Mouse (Mus musculus): ENCODE data around the gene Mcts1. TPM values are rescaled to one million over a fixed set of nuclear protein-coding genes. Genes with fewer than 3 reads are reported as not detected.

Mcts1 gene
- total RNA-seq, 2 experiments from 2014 or later, result 37.7 to 41.3 TPM

GRCm38 (mm10) chrX:38653181-38653580 is 52.8 kb downstream of the Mcts1 start:
- DNase-seq (ENCODE audit: low spot score), result no peak

DNA sequence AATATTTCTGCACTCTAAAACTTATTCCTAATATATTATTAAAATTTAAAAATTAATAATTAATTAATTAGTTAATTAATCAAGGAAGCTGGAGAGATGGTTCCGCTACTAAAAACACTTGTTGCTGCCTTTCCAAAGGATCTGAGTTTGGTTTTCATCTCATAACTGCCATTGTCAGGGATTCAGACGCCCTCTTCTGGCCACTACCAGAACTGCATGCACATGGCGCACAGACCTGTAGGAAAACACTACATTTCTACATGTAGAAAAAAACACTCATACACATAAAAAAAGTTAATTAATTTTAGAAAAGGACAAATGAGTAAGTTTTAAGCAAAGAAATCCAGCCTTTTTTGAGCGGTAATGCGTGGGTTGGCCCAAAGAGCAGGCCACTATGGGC is 54.3 kb downstream of the Mcts1 start:
- no peak for DNase-seq (ENCODE audit: low spot score)

DNA sequence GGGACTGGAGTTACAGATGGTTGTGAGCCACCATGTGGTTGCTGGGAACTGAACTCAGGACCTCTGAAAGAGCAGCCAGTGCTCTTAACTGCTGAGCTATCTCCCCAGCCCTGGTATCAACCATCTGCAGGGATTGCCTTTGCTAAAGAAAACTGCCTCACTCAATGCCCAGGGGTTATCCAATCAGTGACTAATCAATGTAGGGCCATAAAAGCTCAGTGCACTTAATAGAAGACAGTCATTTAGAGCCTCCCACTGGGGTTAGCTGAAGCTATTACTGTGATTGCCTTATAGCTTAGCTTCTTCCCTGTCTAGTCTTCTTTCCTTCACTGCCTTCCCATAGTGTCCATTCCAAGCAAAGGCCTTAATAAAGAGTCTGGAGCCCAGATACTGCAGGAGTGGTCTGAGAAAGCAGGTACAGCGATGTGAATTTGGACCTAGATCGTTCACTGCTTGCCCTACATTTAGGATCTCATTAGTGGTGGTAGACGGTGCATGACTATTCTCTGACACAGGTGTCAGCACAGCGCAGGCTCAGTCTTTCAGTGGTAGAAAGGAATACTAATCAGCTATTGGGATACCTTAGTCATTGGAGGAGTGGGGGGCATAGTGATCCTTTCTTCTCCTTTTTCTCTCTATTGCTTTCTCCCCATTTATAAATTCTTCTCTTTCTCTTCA is 56.0 kb downstream of the Mcts1 start:
- DNase-seq (ENCODE audit: low spot score), result no peak

Other genes with a start within 250 kb of the Mcts1 start
- gene Lamp2, start 144.1 kb upstream of the Mcts1 start, total RNA-seq (2021), result 10 to 100 TPM; 53.7 to 60.4 TPM
- gene Cul4b, start 24.4 kb upstream of the Mcts1 start, total RNA-seq (2021), result 1 to 10 TPM; 9.0 TPM
- 10 to 100 TPM in 1 of 2 experiments, 1 to 10 TPM in 1; 9.3 to 11.5 TPM for gene C1galt1c1, start 34.5 kb downstream of the Mcts1 start, total RNA-seq (2021)
- not detected for gene 6030498E09Rik, start 172.1 kb downstream of the Mcts1 start, total RNA-seq (2021)

Measured in gastrocnemius, adult 18-20 months (tissue).